ENCODE assay signal across 21 mouse cellular contexts in genomic region chr9:60431924-60432323, GRCm38 (mm10).
A peak's percentile ranks its signal among the peaks of the same experiment; 100 is the strongest.
DNase-seq lines count a peak whose midpoint lies in the region; ATAC-seq and TF ChIP-seq lines count a peak whose summit lies in the region.
"Had no signal": no experiment of that assay in that cellular context is flagged by ENCODE, and none has a peak within 500 bp of the region (broad histone marks: within the 10 kb centered on the region; RNA-seq: fewer than 3 reads in every experiment).

No protein-coding gene starts in this region.

- no peak overlapping the region for H3K4me2 ChIP-seq in kidney, embryonic 16.5 days (replicated peaks; ENCODE audit: low read depth, low read length)
- H3K4me2 ChIP-seq in liver, embryonic 11.5 days, result no peak overlapping the region
- H3K4me2 ChIP-seq: embryonic facial prominence, embryonic 15.5 days; heart, embryonic 13.5 days; hindbrain, embryonic 13.5 days; midbrain, embryonic 11.5 days; neural tube, embryonic 12.5 days had no signal

- H3K27ac ChIP-seq in kidney, embryonic 16.5 days (ENCODE audit: low read length), result no peak overlapping the region
- no peak overlapping the region for H3K27ac ChIP-seq in liver, embryonic 11.5 days (ENCODE audit: low read depth, low read length)
- H3K27ac ChIP-seq: embryonic facial prominence, embryonic 15.5 days; heart, embryonic 13.5 days; hindbrain, embryonic 13.5 days; neural tube, embryonic 12.5 days had no signal

- no peaks in the 10 kb centered on the region for H3K4me1 ChIP-seq in kidney, embryonic 16.5 days (ENCODE audit: insufficient read depth, low read length)
- no peaks in the 10 kb centered on the region for H3K4me1 ChIP-seq in liver, embryonic 11.5 days (replicated peaks; ENCODE audit: control insufficient read depth, insufficient read depth, low read length)
- H3K4me1 ChIP-seq: embryonic facial prominence, embryonic 15.5 days; heart, embryonic 13.5 days had no signal

- no peak for ATAC-seq in Patski
- peak; percentile 61; the same call in 1 of the 2 replicates for ATAC-seq in kidney, embryonic 16.5 days (ENCODE audit: low FRiP score, low TSS enrichment)
- ATAC-seq in liver, embryonic 11.5 days (replicated peaks; ENCODE audit: low FRiP score), result no peak
- ATAC-seq: forebrain, embryonic 16.5 days; liver, postnatal 0 days; lung, postnatal 0 days had no signal

- CTCF ChIA-PET in Patski (lab: Charles Lee), result interaction anchor here (0.8 kb wide), 1 partner anchor 69 kb away, joined by 3 read pairs; no protein-coding TSS in a partner anchor

- DNase-seq in A20 (ENCODE audit: low read depth, low spot score) (peak; percentile 8), Patski (ENCODE audit: low read depth, low spot score) (peak; percentile 34)
- peak; percentile 40 to 54 for DNase-seq in kidney, postnatal 4 days
- no peak for DNase-seq in testis, postnatal 14 days (ENCODE audit: low spot score)
- no peak for DNase-seq in layer of hippocampus, postnatal 14 days (ENCODE audit: low spot score in 2 of 2)
- DNase-seq in liver, embryonic 11.5 days (ENCODE audit: low spot score), result no peak
- DNase-seq: adrenal gland, postnatal 10 days; cerebellum, adult 9-10 months; gastrocnemius, postnatal 10 days; heart, adult 18-20 months; heart, postnatal 14 days; liver, postnatal 0 days; thymus, adult 2 months had no signal

- H3K9ac ChIP-seq in kidney, embryonic 16.5 days (replicated peaks; ENCODE audit: low read length), result no peak overlapping the region
- H3K9ac ChIP-seq in liver, embryonic 11.5 days (ENCODE audit: low read depth, low read length), result no peak overlapping the region
- H3K9ac ChIP-seq: embryonic facial prominence, embryonic 15.5 days; heart, embryonic 13.5 days; hindbrain, embryonic 13.5 days; liver, postnatal 0 days; neural tube, embryonic 12.5 days had no signal

- no peaks in the 10 kb centered on the region for H3K9me3 ChIP-seq in kidney, embryonic 16.5 days (ENCODE audit: low read length)
- H3K9me3 ChIP-seq in liver, embryonic 11.5 days (ENCODE audit: control insufficient read depth, low read length), result no peaks in the 10 kb centered on the region
- H3K9me3 ChIP-seq: embryonic facial prominence, embryonic 15.5 days; heart, embryonic 13.5 days; hindbrain, embryonic 13.5 days; neural tube, embryonic 12.5 days had no signal

- H3K27me3 ChIP-seq in Patski, result no peaks in the 10 kb centered on the region
- H3K27me3 ChIP-seq in kidney, embryonic 16.5 days (ENCODE audit: insufficient read depth, low read length), result no peaks in the 10 kb centered on the region
- H3K27me3 ChIP-seq in liver, embryonic 11.5 days (replicated peaks; ENCODE audit: control insufficient read depth, insufficient read depth, low read length), result no peaks in the 10 kb centered on the region
- H3K27me3 ChIP-seq: heart, embryonic 13.5 days; neural tube, embryonic 12.5 days had no signal

- WGBS in kidney, embryonic 16.5 days, result 65% methylated on average over 4 of the region's 4 CpGs
- 90% methylated on average over 4 of the region's 4 CpGs for WGBS in liver, embryonic 11.5 days

- in situ Hi-C loops in Patski (cut with MboI; ENCODE audit: low pct_unique_long_range_greater_than_20kb), result no loop called here

- POLR2A ChIA-PET in Patski (lab: Charles Lee), result no interaction called here

- no peak for TF ChIP-seq CTCF in Patski (IDR thresholded peaks at IDR 0.05)

- H3K4me3 ChIP-seq in kidney, embryonic 16.5 days (ENCODE audit: low read length), result no peak overlapping the region
- H3K4me3 ChIP-seq in liver, embryonic 11.5 days (ENCODE audit: low read depth, low read length), result no peak overlapping the region
- H3K4me3 ChIP-seq: embryonic facial prominence, embryonic 15.5 days; heart, embryonic 13.5 days; hindbrain, embryonic 13.5 days; neural tube, embryonic 12.5 days had no signal

- H3K36me3 ChIP-seq in kidney, embryonic 16.5 days (ENCODE audit: insufficient read depth, low read length), result peaks cover 10% of the 10 kb centered on the region
- H3K36me3 ChIP-seq in liver, embryonic 11.5 days (ENCODE audit: control insufficient read depth, insufficient read depth, low read length), result no peaks in the 10 kb centered on the region
- H3K36me3 ChIP-seq: embryonic facial prominence, embryonic 15.5 days; hindbrain, embryonic 13.5 days; neural tube, embryonic 12.5 days had no signal

Comparison
In these comparisons a context has a peak if more than half of its experiments do, and no peak if none do; other contexts are left out.
1. DNase-seq: peak in A20 (single experiment), Patski (single experiment) and kidney, postnatal 4 days (2 of 2); none in testis, postnatal 14 days (single experiment), layer of hippocampus, postnatal 14 days (0 of 2) and liver, embryonic 11.5 days (single experiment).